Mouse (Mus musculus) CH12.LX (cell line): ENCODE measurements around the gene Dnajc6.

ENCODE experiments used
- HCFC1 ChIP-seq: IDR thresholded peaks from 2 replicates; pipeline ENCODE4 v1.6.1; 2012; ENCODE audit warnings: low read depth, mild to moderate bottlenecking, inconsistent platforms, low read length, improper control_type of control experiment
- JUND ChIP-seq: conservative IDR thresholded peaks from 2 replicates; pipeline ENCODE4 v1.6.1; 2011; ENCODE audit warnings: low read depth, low read length, improper control_type of control experiment
- POLR2A ChIP-seq: IDR thresholded peaks from 2 replicates; pipeline ENCODE4 v1.6.1; 2011; ENCODE audit warnings: low read depth, mild to moderate bottlenecking, improper control_type of control experiment, low read length
- RCOR1 ChIP-seq: conservative IDR thresholded peaks from 2 replicates; pipeline ENCODE4 v1.6.1; 2012; ENCODE audit warnings: low read depth, mild to moderate bottlenecking, inconsistent platforms, low read length, improper control_type of control experiment
- SIN3A ChIP-seq: IDR thresholded peaks from 2 replicates; pipeline ENCODE4 v1.6.1; 2012; ENCODE audit warnings: low read length, improper control_type of control experiment, inconsistent platforms
- TBP ChIP-seq: conservative IDR thresholded peaks from 2 replicates; pipeline ENCODE4 v1.6.1; 2011; ENCODE audit warnings: low read depth, low read length, improper control_type of control experiment

- TF ChIP-seq HCFC1 (no peak), JUND (no peak), POLR2A (no peak), SIN3A (no peak), TBP (no peak), RCOR1 (no peak)
Observed at GRCm38 (mm10) chr4:101505966-101506365, 9.5 kb downstream of the Dnajc6 start.
